Mouse (Mus musculus) stomach, postnatal 0 days (tissue): Measurements from ENCODE around the gene Gm38392.

Experiments used
- CTCF ChIP-seq: IDR thresholded peaks from 2 replicates; pipeline ENCODE4 v1.5.1; 2016; ENCODE audit warnings: antibody characterized with exemption, low read depth, mild to moderate bottlenecking, moderate library complexity
- EP300 ChIP-seq: optimal IDR thresholded peaks from 2 replicates; pipeline ENCODE3; 2016; ENCODE audit warnings: antibody characterized with exemption

DNA sequence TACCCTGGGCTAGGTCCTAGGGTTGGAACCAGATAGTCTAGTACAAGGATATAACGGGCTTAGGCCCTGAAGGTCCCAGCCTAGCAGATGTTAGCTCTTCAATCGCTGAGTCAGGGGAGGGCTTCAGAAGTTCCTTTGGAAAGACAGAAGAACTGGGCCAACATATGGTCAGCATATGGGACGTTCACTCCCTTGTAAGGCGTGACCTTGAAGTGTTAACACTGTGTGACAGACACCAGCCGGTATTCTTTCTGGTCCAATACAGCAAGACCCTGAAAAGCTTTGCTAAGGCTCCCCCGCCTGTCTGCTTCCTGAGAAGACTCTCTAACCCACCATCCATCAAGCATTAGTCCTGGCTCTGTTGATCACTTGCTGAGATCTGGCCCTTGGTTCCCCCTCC lies 31.1 kb downstream of the Gm38392 start:
- TF ChIP-seq CTCF (no peak), EP300 (no peak)
